Mouse (Mus musculus): ENCODE data around the gene Zer1. TPM values are rescaled to one million over a fixed set of nuclear protein-coding genes. Genes with fewer than 3 reads are reported as not detected.

The Zer1 gene
- total and polyA plus RNA-seq, 3 experiments = 5.5 to 15.0 (median 13.4) TPM

GRCm38 (mm10) chr2:30084113-30084512 lies 40.3 kb downstream of the Zer1 start:
- no peak for TF ChIP-seq MAZ (IDR thresholded peaks at IDR 0.05; ENCODE audit: low read depth, low read length)
- peak; percentile 80; the same call in 1 of the 2 replicates for TF ChIP-seq IRF4 (IDR thresholded peaks at IDR 0.05; ENCODE audit: low read depth, low read length)
- peak; percentile 36; the same call in 1 of the 2 replicates for TF ChIP-seq EP300 (IDR thresholded peaks at IDR 0.05; ENCODE audit: low read length)
- Histone ChIP-seq H3K79me2 (replicated peaks; ENCODE audit: control insufficient read depth, extremely low read depth, insufficient read depth, poor library complexity, severe bottlenecking) (no peaks in the 10 kb centered on the region), H3K9ac (ENCODE audit: insufficient read depth, low read depth) (no peak overlapping the region), H3K9me3 (replicated peaks; ENCODE audit: low read length) (peaks cover 4% of the 10 kb centered on the region), H3K4me3 (replicated peaks in 1 of 3; ENCODE audit: low read depth in 2 of 3, low read length in 2 of 3, poor library complexity in 1 of 3) (no peak overlapping the region), H3K27ac (ENCODE audit: insufficient read depth, low read depth) (no peak overlapping the region), H3K4me1 (ENCODE audit: control insufficient read depth in 1 of 2, insufficient read depth in 2 of 2) (peaks cover 7 to 28% of the 10 kb centered on the region in 2 experiments; a peak in 3 of 4 replicates), H3K4me2 (ENCODE audit: insufficient read depth, low read depth, poor library complexity, severe bottlenecking) (no peak overlapping the region), H3K36me3 (replicated peaks in 1 of 2; ENCODE audit: control insufficient read depth in 1 of 2, insufficient read depth in 1 of 2, low read length in 1 of 2) (peaks cover 0 to 56% of the 10 kb centered on the region in 2 experiments), H3K27me3 (replicated peaks) (no peaks in the 10 kb centered on the region)
- DNase-seq (ENCODE audit: extremely low read depth) = no peak
- in situ Hi-C loops (cut with MboI; ENCODE audit: low pct_ligation_motif_present, low pct_unique_long_range_greater_than_20kb, low sequenced_read_pairs) = no loop called here
- dilution Hi-C loops (cut with MboI; ENCODE audit: extremely low pct_ligation_motif_present, extremely low pct_unique_long_range_greater_than_20kb, low sequenced_read_pairs) = no loop called here

- Histone ChIP-seq H3K9me3 (replicated peaks; ENCODE audit: low read length) (no peaks in the 10 kb centered on the region), H3K36me3 (replicated peaks in 1 of 2; ENCODE audit: control insufficient read depth in 1 of 2, insufficient read depth in 1 of 2, low read length in 1 of 2) (peaks cover 0 to 33% of the 10 kb centered on the region in 2 experiments), H3K9ac (ENCODE audit: insufficient read depth, low read depth) (no peak overlapping the region), H3K4me2 (ENCODE audit: insufficient read depth, low read depth, poor library complexity, severe bottlenecking) (no peak overlapping the region), H3K4me3 (replicated peaks in 1 of 3; ENCODE audit: low read depth in 2 of 3, low read length in 2 of 3, poor library complexity in 1 of 3) (no peak overlapping the region), H3K79me2 (replicated peaks; ENCODE audit: control insufficient read depth, extremely low read depth, insufficient read depth, poor library complexity, severe bottlenecking) (no peaks in the 10 kb centered on the region), H3K4me1 (ENCODE audit: control insufficient read depth in 1 of 2, insufficient read depth in 2 of 2) (peaks cover 7 to 31% of the 10 kb centered on the region in 2 experiments), H3K27me3 (replicated peaks) (no peaks in the 10 kb centered on the region), H3K27ac (ENCODE audit: insufficient read depth, low read depth) (no peak overlapping the region)
- TF ChIP-seq NELFE (IDR thresholded peaks at IDR 0.05; ENCODE audit: low read depth, low read length) = no peak
- no peak for TF ChIP-seq IRF4 (IDR thresholded peaks at IDR 0.05; ENCODE audit: low read depth, low read length)
- no peak for TF ChIP-seq TBP (conservative IDR thresholded peaks at IDR 0.05; ENCODE audit: low read depth, low read length)
- no peak for TF ChIP-seq MXI1 (IDR thresholded peaks at IDR 0.05; ENCODE audit: low read depth, low read length)
- TF ChIP-seq PAX5 (IDR thresholded peaks at IDR 0.05; ENCODE audit: low read length) = no peak
- no peak for TF ChIP-seq MAZ (IDR thresholded peaks at IDR 0.05; ENCODE audit: low read depth, low read length)
- TF ChIP-seq MYC (IDR thresholded peaks at IDR 0.05; ENCODE audit: low read depth, low read length) = no peak
- no peak for TF ChIP-seq ZC3H11A (IDR thresholded peaks at IDR 0.05; ENCODE audit: low read depth, low read length)
- no peak for TF ChIP-seq ZKSCAN1 (IDR thresholded peaks at IDR 0.05; ENCODE audit: borderline replicate concordance, low read depth, low read length)
- no peak for TF ChIP-seq KAT2A (IDR thresholded peaks at IDR 0.05; ENCODE audit: insufficient replicate concordance, low read length)
- TF ChIP-seq CHD2 (IDR thresholded peaks at IDR 0.05; ENCODE audit: low read length) = no peak
- no peak for DNase-seq (ENCODE audit: extremely low read depth)
- in situ Hi-C loops (cut with MboI; ENCODE audit: low pct_ligation_motif_present, low pct_unique_long_range_greater_than_20kb, low sequenced_read_pairs) = no loop called here
- dilution Hi-C loops (cut with MboI; ENCODE audit: extremely low pct_ligation_motif_present, extremely low pct_unique_long_range_greater_than_20kb, low sequenced_read_pairs) = no loop called here
Observed at GRCm38 (mm10) chr2:30080181-30080800, 44.1 kb downstream of the Zer1 start.

- dilution Hi-C loops (cut with MboI; ENCODE audit: extremely low pct_ligation_motif_present, extremely low pct_unique_long_range_greater_than_20kb, low sequenced_read_pairs) (no loop called here), in situ Hi-C loops (cut with MboI; ENCODE audit: low pct_ligation_motif_present, low pct_unique_long_range_greater_than_20kb, low sequenced_read_pairs) (loop anchor here (5.0 kb wide), 1 partner anchor 36 kb away; no protein-coding TSS in a partner anchor)
- DNase-seq (ENCODE audit: extremely low read depth) = no peak
- Histone ChIP-seq H3K27me3 (replicated peaks) (no peaks in the 10 kb centered on the region), H3K4me1 (ENCODE audit: control insufficient read depth in 1 of 2, insufficient read depth in 2 of 2) (peaks cover 7 to 18% of the 10 kb centered on the region in 2 experiments), H3K9me3 (replicated peaks; ENCODE audit: low read length) (no peaks in the 10 kb centered on the region), H3K9ac (ENCODE audit: insufficient read depth, low read depth) (no peak overlapping the region), H3K27ac (ENCODE audit: insufficient read depth, low read depth) (no peak overlapping the region), H3K36me3 (replicated peaks in 1 of 2; ENCODE audit: control insufficient read depth in 1 of 2, insufficient read depth in 1 of 2, low read length in 1 of 2) (peaks cover 0 to 39% of the 10 kb centered on the region in 2 experiments), H3K79me2 (replicated peaks; ENCODE audit: control insufficient read depth, extremely low read depth, insufficient read depth, poor library complexity, severe bottlenecking) (no peaks in the 10 kb centered on the region), H3K4me2 (ENCODE audit: insufficient read depth, low read depth, poor library complexity, severe bottlenecking) (no peak overlapping the region), H3K4me3 (replicated peaks in 1 of 3; ENCODE audit: low read depth in 2 of 3, low read length in 2 of 3, poor library complexity in 1 of 3) (peak overlapping the region in 1 of 3 experiments; percentile 28)
- TF ChIP-seq MEF2A (IDR thresholded peaks at IDR 0.05; ENCODE audit: borderline replicate concordance, low read depth, low read length) (no peak), CHD1 (IDR thresholded peaks at IDR 0.05; ENCODE audit: low read depth, low read length) (no peak), USF1 (IDR thresholded peaks at IDR 0.05; ENCODE audit: low read depth, low read length) (no peak), ZNF384 (IDR thresholded peaks at IDR 0.05; ENCODE audit: low read depth, low read length) (no peak), RCOR1 (conservative IDR thresholded peaks at IDR 0.05; ENCODE audit: low read depth, low read length) (no peak), JUND (conservative IDR thresholded peaks at IDR 0.05; ENCODE audit: low read depth, low read length) (no peak), ETS1 (conservative IDR thresholded peaks at IDR 0.05; ENCODE audit: low read depth, low read length) (no peak), JUN (IDR thresholded peaks at IDR 0.05; ENCODE audit: insufficient read depth, low read depth, low read length) (no peak), MAFK (IDR thresholded peaks at IDR 0.05; ENCODE audit: insufficient replicate concordance, low read length) (no peak), MXI1 (IDR thresholded peaks at IDR 0.05; ENCODE audit: low read depth, low read length) (no peak), USF2 (conservative IDR thresholded peaks at IDR 0.05; ENCODE audit: low read depth, low read length) (no peak), ELF1 (IDR thresholded peaks at IDR 0.05; ENCODE audit: low read depth, low read length) (no peak), NRF1 (IDR thresholded peaks at IDR 0.05; ENCODE audit: low read depth, low read length) (no peak), TBP (conservative IDR thresholded peaks at IDR 0.05; ENCODE audit: low read depth, low read length) (no peak), MAZ (IDR thresholded peaks at IDR 0.05; ENCODE audit: low read depth, low read length) (no peak), NELFE (IDR thresholded peaks at IDR 0.05; ENCODE audit: low read depth, low read length) (no peak)
Observed at GRCm38 (mm10) chr2:30078760-30079159, 45.6 kb downstream of the Zer1 start.

All from CH12.LX (cell line).